Mouse (Mus musculus): ENCODE results near the gene Fgd2.

DNA sequence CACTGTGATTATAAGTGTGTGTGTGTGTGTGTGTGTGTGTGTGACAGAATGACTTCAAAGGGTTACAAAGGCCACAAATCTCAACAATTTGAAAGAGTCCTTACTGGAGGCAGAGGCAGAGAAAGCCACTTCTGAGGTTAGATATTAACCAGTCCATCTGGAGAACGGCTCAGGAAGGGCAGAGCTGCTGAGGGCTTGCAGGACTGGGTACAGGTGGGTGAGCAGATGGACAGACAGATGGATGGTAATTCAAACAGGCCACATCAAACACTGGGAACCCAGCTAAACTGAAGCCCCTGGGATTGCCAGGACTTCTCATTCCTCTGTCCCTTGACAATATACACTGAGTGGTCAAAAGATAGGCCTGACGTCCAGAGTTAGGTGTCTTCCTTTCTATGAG lies 11.7 kb upstream of the Fgd2 start:
- TF ChIP-seq CTCF (IDR thresholded peaks at IDR 0.05; ENCODE audit: low read depth), result no peak
- TF ChIP-seq EP300 (IDR thresholded peaks at IDR 0.05; ENCODE audit: low read depth), result no peak

Measured in heart, postnatal 0 days (tissue).